Mouse (Mus musculus): ENCODE measurements at regions not wholly inside any gene's neighbourhood (a gene's known extent, or its start where the extent isn't known, plus 50 kb on each side); places are given as distances from the start of the nearest gene placed in this dataset.

DNA sequence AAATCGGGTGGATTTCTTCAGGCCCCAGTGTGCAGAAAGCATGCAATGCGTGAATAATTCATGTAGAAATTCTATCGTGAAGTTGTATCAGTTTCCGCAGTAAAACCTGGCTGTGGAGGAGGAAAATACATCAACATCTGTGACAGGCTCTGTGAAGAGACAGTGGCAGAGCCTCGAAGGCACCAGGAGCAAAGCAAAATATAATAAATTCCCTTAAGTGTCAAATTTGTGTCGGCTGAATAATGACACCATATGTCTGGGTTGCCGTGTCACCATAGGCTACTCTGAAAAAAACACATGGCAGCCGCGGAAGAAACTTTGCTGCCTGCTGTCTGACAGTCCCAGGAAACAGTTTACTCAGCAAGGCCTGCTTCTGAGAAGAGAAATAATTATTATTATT, 2100.1 kb downstream of the 4930444P10Rik start:
- Histone ChIP-seq H3K4me1 (ENCODE audit: control insufficient read depth, insufficient read depth, low read length) (no peaks in the 10 kb centered on the region), H3K4me3 (replicated peaks; ENCODE audit: insufficient read depth, low read depth, low read length) (no peak overlapping the region), H3K27me3 (ENCODE audit: control insufficient read depth, insufficient read depth, low read length) (no peaks in the 10 kb centered on the region), H3K27ac (ENCODE audit: insufficient read depth, low read length) (no peak overlapping the region)
- 27% methylated on average over 9 of the region's 9 CpGs for whole genome bisulfite sequencing
- DNase-seq = no peak
- no peak for TF ChIP-seq POLR2A (IDR thresholded peaks at IDR 0.05; ENCODE audit: borderline replicate concordance, insufficient read depth, low read length)

DNA sequence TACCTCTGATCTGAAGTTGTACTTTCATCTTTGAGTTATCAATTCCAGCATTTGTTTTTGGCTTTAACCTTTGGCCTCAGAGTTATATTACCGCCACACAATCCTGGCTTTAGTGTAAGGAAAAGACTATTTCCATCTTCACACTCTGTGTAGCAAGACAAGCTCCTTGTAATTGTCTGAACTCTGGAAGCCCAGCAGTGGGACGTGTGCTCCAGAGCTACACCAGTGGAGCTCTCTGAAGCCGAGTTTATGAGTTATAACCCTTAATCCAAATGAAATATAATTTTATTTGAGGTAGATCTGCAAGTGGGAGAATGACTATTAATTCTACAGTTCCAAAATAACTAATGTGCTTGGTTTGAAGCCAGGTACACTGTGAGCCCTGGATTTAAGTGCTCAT, 2103.8 kb downstream of the 4930444P10Rik start:
- H3K4me3 ChIP-seq (replicated peaks; ENCODE audit: insufficient read depth, low read depth, low read length) = no peak overlapping the region
- no peaks in the 10 kb centered on the region for H3K4me1 ChIP-seq (ENCODE audit: control insufficient read depth, insufficient read depth, low read length)
- no peaks in the 10 kb centered on the region for H3K27me3 ChIP-seq (ENCODE audit: control insufficient read depth, insufficient read depth, low read length)
- 83% methylated on average over 3 of the region's 3 CpGs for WGBS
- H3K27ac ChIP-seq (ENCODE audit: insufficient read depth, low read length) = no peak overlapping the region
- TF ChIP-seq POLR2A (IDR thresholded peaks at IDR 0.05; ENCODE audit: borderline replicate concordance, insufficient read depth, low read length) (no peak), CTCF (IDR thresholded peaks at IDR 0.05; ENCODE audit: borderline replicate concordance, insufficient read depth, low read depth, low read length) (no peak)
- DNase-seq = no peak

GRCm38 (mm10) chr1:13984833-13985232, 2108.3 kb downstream of the 4930444P10Rik start:
- no peak overlapping the region for H3K27ac ChIP-seq (ENCODE audit: insufficient read depth, low read length)
- no peaks in the 10 kb centered on the region for H3K4me1 ChIP-seq (ENCODE audit: control insufficient read depth, insufficient read depth, low read length)
- whole genome bisulfite sequencing = 93% methylated on average over 2 of the region's 2 CpGs
- H3K27me3 ChIP-seq (ENCODE audit: control insufficient read depth, insufficient read depth, low read length) = no peaks in the 10 kb centered on the region
- no peak overlapping the region for H3K4me3 ChIP-seq (replicated peaks; ENCODE audit: insufficient read depth, low read depth, low read length)
- DNase-seq = no peak
- no peak for TF ChIP-seq POLR2A (IDR thresholded peaks at IDR 0.05; ENCODE audit: borderline replicate concordance, insufficient read depth, low read length)

DNA sequence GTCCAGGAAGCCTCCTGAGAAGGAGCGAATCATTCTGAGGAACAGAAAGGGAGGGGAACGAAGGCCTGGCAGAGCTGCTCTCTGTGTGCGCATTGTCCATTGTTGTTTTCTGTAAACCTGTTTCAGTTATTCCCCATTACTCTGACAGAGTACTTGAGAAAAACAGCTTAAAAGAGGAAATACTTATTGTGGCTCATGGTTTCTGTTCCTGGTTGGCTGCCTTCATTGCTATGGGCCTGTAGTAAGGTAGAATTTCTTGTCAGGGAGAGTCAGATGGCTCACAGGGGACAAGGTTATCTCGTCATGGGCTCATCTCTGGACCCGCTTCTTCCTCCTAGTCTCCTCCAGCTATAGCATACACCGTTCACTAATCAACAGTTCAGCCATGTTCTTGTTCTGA, 2112.9 kb downstream of the 4930444P10Rik start:
- TF ChIP-seq CTCF (IDR thresholded peaks at IDR 0.05; ENCODE audit: borderline replicate concordance, insufficient read depth, low read depth, low read length) (no peak), POLR2A (IDR thresholded peaks at IDR 0.05; ENCODE audit: borderline replicate concordance, insufficient read depth, low read length) (no peak)
- H3K4me1 ChIP-seq (ENCODE audit: control insufficient read depth, insufficient read depth, low read length) = no peaks in the 10 kb centered on the region
- WGBS = 71% methylated on average over 6 of the region's 6 CpGs

GRCm38 (mm10) chr1:13978640-13979039, 2114.5 kb downstream of the 4930444P10Rik start:
- Histone ChIP-seq H3K27me3 (ENCODE audit: control insufficient read depth, insufficient read depth, low read length) (no peaks in the 10 kb centered on the region), H3K4me1 (ENCODE audit: control insufficient read depth, insufficient read depth, low read length) (no peaks in the 10 kb centered on the region), H3K27ac (ENCODE audit: insufficient read depth, low read length) (no peak overlapping the region), H3K4me3 (replicated peaks; ENCODE audit: insufficient read depth, low read depth, low read length) (no peak overlapping the region)
- 94% methylated on average over 3 of the region's 3 CpGs for WGBS
- no peak for TF ChIP-seq CTCF (IDR thresholded peaks at IDR 0.05; ENCODE audit: borderline replicate concordance, insufficient read depth, low read depth, low read length)
- TF ChIP-seq POLR2A (IDR thresholded peaks at IDR 0.05; ENCODE audit: borderline replicate concordance, insufficient read depth, low read length) = no peak
- DNase-seq = no peak

More for the DNA sequence above, 2112.9 kb downstream of the 4930444P10Rik start:
- no peaks in the 10 kb centered on the region for H3K27me3 ChIP-seq (ENCODE audit: control insufficient read depth, insufficient read depth, low read length)
- no peak overlapping the region for H3K4me3 ChIP-seq (replicated peaks; ENCODE audit: insufficient read depth, low read depth, low read length)
- no peak overlapping the region for H3K27ac ChIP-seq (ENCODE audit: insufficient read depth, low read length)
- no peak for DNase-seq

DNA sequence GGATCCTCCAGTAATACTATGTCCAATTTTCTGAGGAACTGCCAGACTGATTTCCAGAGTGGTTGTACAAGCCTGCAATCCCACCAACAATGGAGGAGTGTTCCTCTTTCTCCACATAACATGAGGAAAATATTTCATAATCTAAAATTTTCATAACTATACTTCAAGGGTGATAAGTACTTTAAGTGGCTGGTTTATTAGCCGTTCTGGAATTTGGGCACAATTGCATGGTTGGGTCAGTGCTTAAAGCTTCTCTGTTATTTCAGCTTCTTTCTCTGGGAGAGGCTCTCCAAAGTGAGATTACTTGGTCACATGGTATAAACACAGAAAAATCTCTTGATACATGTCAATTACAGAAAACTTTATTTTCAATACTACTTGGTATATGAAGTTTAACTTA, 2115.9 kb downstream of the 4930444P10Rik start:
- TF ChIP-seq CTCF (IDR thresholded peaks at IDR 0.05; ENCODE audit: borderline replicate concordance, insufficient read depth, low read depth, low read length) = no peak
- no peak for TF ChIP-seq POLR2A (IDR thresholded peaks at IDR 0.05; ENCODE audit: borderline replicate concordance, insufficient read depth, low read length)
- Histone ChIP-seq H3K27ac (ENCODE audit: insufficient read depth, low read length) (no peak overlapping the region), H3K27me3 (ENCODE audit: control insufficient read depth, insufficient read depth, low read length) (no peaks in the 10 kb centered on the region), H3K4me3 (replicated peaks; ENCODE audit: insufficient read depth, low read depth, low read length) (no peak overlapping the region), H3K4me1 (ENCODE audit: control insufficient read depth, insufficient read depth, low read length) (no peaks in the 10 kb centered on the region)
- no peak for DNase-seq
- WGBS = 98% methylated on average over 1 of the region's 1 CpGs

DNA sequence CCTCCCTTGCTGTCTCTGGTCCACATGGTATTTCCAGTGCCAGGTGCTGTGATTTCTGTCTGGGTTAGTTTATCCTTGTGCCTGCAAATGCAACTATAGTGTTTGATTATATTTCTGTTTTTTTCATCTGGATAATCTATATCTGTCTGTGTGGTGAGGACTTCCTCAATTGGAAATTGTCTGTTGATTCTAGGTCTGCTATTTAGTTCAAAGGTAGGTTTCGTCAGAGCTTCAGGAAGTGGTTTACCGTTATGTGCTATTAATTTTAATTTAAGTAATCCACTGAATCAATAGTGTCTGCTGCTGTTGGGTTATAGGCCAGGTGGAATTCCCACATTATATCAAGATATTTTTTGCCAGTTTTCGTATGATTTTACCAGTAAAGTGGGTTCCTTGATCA, 2143.9 kb downstream of the 4930444P10Rik start:
- H3K4me1 ChIP-seq (ENCODE audit: control insufficient read depth, insufficient read depth, low read length) = no peaks in the 10 kb centered on the region
- WGBS = 96% methylated on average over 3 of the region's 3 CpGs
- H3K27ac ChIP-seq (ENCODE audit: insufficient read depth, low read length) = no peak overlapping the region
- no peak for TF ChIP-seq POLR2A (IDR thresholded peaks at IDR 0.05; ENCODE audit: borderline replicate concordance, insufficient read depth, low read length)
- no peak for TF ChIP-seq CTCF (IDR thresholded peaks at IDR 0.05; ENCODE audit: borderline replicate concordance, insufficient read depth, low read depth, low read length)
- H3K4me3 ChIP-seq (replicated peaks; ENCODE audit: insufficient read depth, low read depth, low read length) = no peak overlapping the region
- no peak for DNase-seq
- no peaks in the 10 kb centered on the region for H3K27me3 ChIP-seq (ENCODE audit: control insufficient read depth, insufficient read depth, low read length)

DNA sequence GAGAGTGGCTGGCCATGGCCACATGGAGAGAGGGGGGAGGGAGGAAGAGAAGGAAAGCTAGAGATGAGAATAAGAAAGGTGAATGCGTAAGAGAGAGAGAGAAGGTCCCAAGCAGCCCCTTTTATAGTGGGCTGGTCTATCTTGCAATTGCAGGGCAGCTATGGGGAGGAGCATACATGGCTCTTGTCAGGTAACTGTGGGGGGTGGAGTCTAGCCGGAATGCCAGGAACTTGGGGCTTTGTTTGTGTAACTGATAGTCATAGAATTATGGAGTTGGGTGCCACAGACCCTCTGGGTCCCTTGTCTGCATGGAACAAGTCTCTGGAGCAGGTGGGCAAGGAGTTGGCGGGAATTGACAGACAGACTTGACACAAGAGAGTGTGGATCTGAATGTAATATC, 2151.8 kb downstream of the 4930444P10Rik start:
- H3K27me3 ChIP-seq (ENCODE audit: control insufficient read depth, insufficient read depth, low read length) = no peaks in the 10 kb centered on the region
- no peak for TF ChIP-seq CTCF (IDR thresholded peaks at IDR 0.05; ENCODE audit: borderline replicate concordance, insufficient read depth, low read depth, low read length)
- no peak for TF ChIP-seq POLR2A (IDR thresholded peaks at IDR 0.05; ENCODE audit: borderline replicate concordance, insufficient read depth, low read length)
- no peaks in the 10 kb centered on the region for H3K4me1 ChIP-seq (ENCODE audit: control insufficient read depth, insufficient read depth, low read length)
- 84% methylated on average over 3 of the region's 3 CpGs for WGBS
- DNase-seq = no peak
- H3K4me3 ChIP-seq (replicated peaks; ENCODE audit: insufficient read depth, low read depth, low read length) = no peak overlapping the region
- no peak overlapping the region for H3K27ac ChIP-seq (ENCODE audit: insufficient read depth, low read length)

DNA sequence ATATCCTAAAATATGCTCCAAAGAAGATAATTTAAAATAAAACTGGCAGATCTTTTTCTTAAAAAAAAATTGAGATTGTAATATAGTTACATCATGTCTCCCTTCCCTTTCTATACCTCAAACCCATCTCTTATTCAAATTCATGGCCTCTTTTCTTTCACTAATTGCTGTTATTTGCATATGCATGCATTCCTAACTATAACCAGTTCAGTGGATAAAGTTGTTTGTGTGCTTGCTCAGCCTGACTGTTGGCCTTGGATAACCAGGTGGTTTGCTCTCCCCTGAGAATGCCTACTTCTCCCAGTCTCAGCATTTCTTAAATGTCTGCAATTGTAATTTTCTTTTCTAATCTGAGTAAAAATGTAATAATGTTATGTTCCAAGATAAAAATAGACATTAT, 2154.8 kb downstream of the 4930444P10Rik start:
- Histone ChIP-seq H3K27ac (ENCODE audit: insufficient read depth, low read length) (no peak overlapping the region), H3K4me1 (ENCODE audit: control insufficient read depth, insufficient read depth, low read length) (no peaks in the 10 kb centered on the region), H3K27me3 (ENCODE audit: control insufficient read depth, insufficient read depth, low read length) (no peaks in the 10 kb centered on the region), H3K4me3 (replicated peaks; ENCODE audit: insufficient read depth, low read depth, low read length) (no peak overlapping the region)
- no peak for DNase-seq
- no peak for TF ChIP-seq CTCF (IDR thresholded peaks at IDR 0.05; ENCODE audit: borderline replicate concordance, insufficient read depth, low read depth, low read length)
- no peak for TF ChIP-seq POLR2A (IDR thresholded peaks at IDR 0.05; ENCODE audit: borderline replicate concordance, insufficient read depth, low read length)

Data from cerebellum, adult 2 months (tissue).